Mouse (Mus musculus) cortical plate, adult 2 months (tissue): ENCODE data around the gene Gm9732.
"Not testable (repeated sequence)": the region's sequence is repeated elsewhere in the genome, so short reads cannot be mapped to it uniquely, and the experiment has no call there.

Source experiments
- CTCF ChIP-seq: fragments of 200-500 bp; IDR thresholded peaks from 2 replicates; pipeline ENCODE4 v1.5.1; 2011; ENCODE audit warnings: mild to moderate bottlenecking, control low read depth, low read length; ENCODE audit not compliant: insufficient read depth; ENCODE audit errors: extremely low read depth
- POLR2A ChIP-seq: fragments of 200-500 bp; IDR thresholded peaks from 2 replicates; pipeline ENCODE4 v1.6.1; 2011; ENCODE audit warnings: mild to moderate bottlenecking, low read length, control low read depth; ENCODE audit not compliant: insufficient read depth; ENCODE audit errors: extremely low read depth

DNA sequence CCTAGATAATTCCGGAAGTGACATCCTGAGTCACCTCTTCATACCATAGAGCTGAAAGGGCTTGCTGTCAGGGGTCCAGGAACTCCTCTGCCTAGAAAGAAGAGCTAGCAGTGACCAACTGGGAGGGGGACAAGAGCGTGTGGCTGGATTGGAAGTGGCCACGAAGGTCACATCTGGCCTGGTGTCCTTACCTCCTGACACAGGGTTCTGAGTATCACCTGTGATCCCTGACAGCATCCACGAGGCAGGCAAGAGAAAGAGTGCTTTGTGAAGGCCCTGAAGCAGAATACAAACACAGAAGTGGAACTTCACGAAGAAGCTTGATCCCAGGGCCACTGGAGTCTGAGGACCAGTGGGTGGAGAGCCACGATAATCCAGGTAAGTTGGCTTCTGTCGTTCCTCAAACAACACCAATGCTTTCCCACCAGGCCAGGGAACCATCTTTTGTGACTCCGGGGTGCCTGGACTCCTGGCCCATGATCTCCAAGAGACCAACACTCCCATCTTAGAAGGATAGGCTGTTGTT, at the start of gene Gm9732:
- TF ChIP-seq CTCF, POLR2A: not testable (repeated sequence)
